Mouse (Mus musculus): ENCODE measurements at regions not wholly inside any gene's neighbourhood (a gene's known extent, or its start where the extent isn't known, plus 50 kb on each side); places are given as distances from the start of the nearest gene placed in this dataset.

DNA sequence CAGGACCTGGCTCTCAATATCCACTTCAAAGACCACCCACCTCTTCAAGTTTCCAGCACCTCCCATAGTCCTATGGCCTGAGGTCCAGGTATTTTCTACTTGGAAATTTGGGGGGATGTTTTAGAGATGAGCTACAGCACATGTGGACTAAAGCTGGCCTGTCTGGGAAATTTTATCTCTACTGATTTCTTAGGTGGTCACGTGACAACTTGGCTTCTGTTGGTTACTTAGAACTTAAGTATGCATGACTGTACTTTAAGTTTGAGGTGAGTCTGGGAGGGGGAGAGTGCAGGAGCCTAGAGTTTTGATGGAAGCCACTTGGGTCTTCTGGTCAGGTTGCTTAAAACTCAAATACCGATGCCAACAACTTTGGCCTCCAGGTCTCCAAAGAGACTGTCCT lies 61.7 kb upstream of the Vrk1 start:
- DNase-seq (ENCODE audit: low spot score) = no peak
- Histone ChIP-seq H3K9ac (ENCODE audit: low read length) (no peak overlapping the region), H3K4me2 (ENCODE audit: low read length) (no peak overlapping the region), H3K36me3 (ENCODE audit: control insufficient read depth, insufficient read depth, low read length) (no peaks in the 10 kb centered on the region), H3K4me3 (ENCODE audit: low read depth, low read length) (no peak overlapping the region), H3K27ac (ENCODE audit: low read depth, low read length) (no peak overlapping the region), H3K9me3 (replicated peaks; ENCODE audit: control insufficient read depth, low read length) (no peaks in the 10 kb centered on the region), H3K27me3 (replicated peaks; ENCODE audit: control insufficient read depth, insufficient read depth, low read length) (no peaks in the 10 kb centered on the region), H3K4me1 (ENCODE audit: control insufficient read depth, insufficient read depth, low read length) (no peaks in the 10 kb centered on the region)
- ATAC-seq = no peak
- 84% methylated on average over 2 of the region's 2 CpGs for WGBS

DNA sequence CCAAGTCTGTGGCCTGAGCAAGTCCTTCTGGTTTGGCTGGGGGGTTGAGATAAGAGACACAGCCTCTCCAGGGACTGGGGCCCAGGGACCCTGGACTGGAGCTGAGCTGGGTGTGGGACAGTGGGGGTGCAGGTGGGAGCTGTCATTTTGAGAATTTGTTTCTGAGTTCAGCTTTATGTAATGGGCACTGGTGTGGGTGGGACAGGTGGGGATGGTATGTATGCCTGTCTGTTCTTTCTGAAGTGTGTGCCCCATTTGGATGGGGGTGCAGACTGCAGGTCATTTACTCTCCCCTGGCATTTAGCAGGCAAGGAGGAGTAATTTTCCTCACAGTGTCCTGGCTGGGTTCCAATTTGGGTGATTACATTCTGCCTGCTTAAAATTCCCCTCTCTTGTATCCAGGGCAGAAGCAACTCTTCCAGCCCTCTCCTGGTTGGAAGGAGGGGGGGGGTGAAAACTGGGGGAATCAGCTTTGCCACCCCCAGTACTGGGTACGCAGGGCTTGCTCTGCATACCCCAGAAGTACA lies 54.2 kb upstream of the Vrk1 start:
- Histone ChIP-seq H3K36me3 (ENCODE audit: control insufficient read depth, insufficient read depth, low read length) (no peaks in the 10 kb centered on the region), H3K4me3 (ENCODE audit: low read depth, low read length) (no peak overlapping the region), H3K9ac (ENCODE audit: low read length) (no peak overlapping the region), H3K27me3 (replicated peaks; ENCODE audit: control insufficient read depth, insufficient read depth, low read length) (no peaks in the 10 kb centered on the region), H3K9me3 (replicated peaks; ENCODE audit: control insufficient read depth, low read length) (no peaks in the 10 kb centered on the region), H3K27ac (ENCODE audit: low read depth, low read length) (peak overlapping the region; percentile 55), H3K4me2 (ENCODE audit: low read length) (no peak overlapping the region), H3K4me1 (ENCODE audit: control insufficient read depth, insufficient read depth, low read length) (peaks cover 34% of the 10 kb centered on the region)
- WGBS = 14% methylated on average over 1 of the region's 1 CpGs
- peak; percentile 74 for ATAC-seq
- peak; percentile 84 for DNase-seq (ENCODE audit: low spot score)

DNA sequence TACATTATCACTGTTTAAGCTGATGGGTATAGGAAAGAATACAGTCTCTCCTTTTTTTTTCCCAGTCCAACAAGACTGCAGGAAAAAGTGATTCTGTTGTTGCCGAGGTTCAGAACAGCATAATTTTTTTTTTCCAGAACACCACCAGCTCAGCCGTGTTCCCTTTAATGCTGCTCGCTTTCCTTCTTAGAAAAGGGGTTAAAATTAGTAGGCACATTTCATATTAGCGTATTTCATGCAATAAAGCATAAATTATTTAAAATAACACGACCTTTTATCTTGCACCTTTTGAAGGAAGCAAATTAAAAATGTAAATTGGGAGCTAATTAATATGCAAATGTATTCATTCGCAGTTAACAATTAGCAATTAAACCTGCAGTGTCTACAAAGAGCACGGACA lies 50.3 kb upstream of the Vrk1 start:
- H3K4me3 ChIP-seq (ENCODE audit: low read depth, low read length) = no peak overlapping the region
- peaks cover 53% of the 10 kb centered on the region for H3K4me1 ChIP-seq (ENCODE audit: control insufficient read depth, insufficient read depth, low read length)
- DNase-seq (ENCODE audit: low spot score) = peak; percentile 76
- H3K9me3 ChIP-seq (replicated peaks; ENCODE audit: control insufficient read depth, low read length) = no peaks in the 10 kb centered on the region
- ATAC-seq = no peak
- peak overlapping the region; percentile 83 for H3K27ac ChIP-seq (ENCODE audit: low read depth, low read length)
- 10% methylated on average over 7 of the region's 7 CpGs for WGBS
- H3K36me3 ChIP-seq (ENCODE audit: control insufficient read depth, insufficient read depth, low read length) = no peaks in the 10 kb centered on the region
- peak overlapping the region; percentile 26; the same call in 1 of the 2 replicates for H3K4me2 ChIP-seq (ENCODE audit: low read length)
- no peaks in the 10 kb centered on the region for H3K27me3 ChIP-seq (replicated peaks; ENCODE audit: control insufficient read depth, insufficient read depth, low read length)
- H3K9ac ChIP-seq (ENCODE audit: low read length) = no peak overlapping the region

Data from forebrain, embryonic 14.5 days (tissue).